Mouse (Mus musculus): ENCODE results near the gene Trh. TPM values are rescaled to one million over a fixed set of nuclear protein-coding genes. Genes with fewer than 3 reads are reported as not detected.

The Trh gene
- total and polyA plus RNA-seq, 3 experiments = not detected

- Histone ChIP-seq H3K4me1 (ENCODE audit: control insufficient read depth in 1 of 2, insufficient read depth in 2 of 2, low read length in 2 of 2) (no peaks in the 10 kb centered on the region), H3K36me3 (ENCODE audit: control insufficient read depth in 1 of 2, insufficient read depth in 2 of 2, low read length in 2 of 2) (no peaks in the 10 kb centered on the region), H3K27ac (ENCODE audit: control insufficient read depth, low read depth, low read length) (no peak overlapping the region), H3K9ac (ENCODE audit: control insufficient read depth, low read depth, low read length, poor library complexity, severe bottlenecking) (no peak overlapping the region), H3K9me3 (replicated peaks; ENCODE audit: insufficient read depth, low read length) (no peaks in the 10 kb centered on the region), H3K79me2 (ENCODE audit: control insufficient read depth, insufficient read depth, low read length, poor library complexity) (no peaks in the 10 kb centered on the region), H3K27me3 (ENCODE audit: control insufficient read depth in 1 of 2, insufficient read depth in 2 of 2, low read length in 2 of 2) (peaks cover 0 to 6% of the 10 kb centered on the region in 2 experiments), H3K4me3 (ENCODE audit: control insufficient read depth in 1 of 2, insufficient read depth in 1 of 2, low read depth in 2 of 2, low read length in 2 of 2) (no peak overlapping the region)
- no peak for TF ChIP-seq MAFK (IDR thresholded peaks at IDR 0.05; ENCODE audit: borderline replicate concordance, low read depth, low read length)
- TF ChIP-seq CHD1 (IDR thresholded peaks at IDR 0.05; ENCODE audit: low read depth, low read length) = no peak
- no peak for TF ChIP-seq MEF2A (IDR thresholded peaks at IDR 0.05; ENCODE audit: extremely low read depth, insufficient replicate concordance, low read depth, low read length, poor library complexity, severe bottlenecking)
- no peak for TF ChIP-seq TBP (IDR thresholded peaks at IDR 0.05; ENCODE audit: low read depth, low read length)
- TF ChIP-seq JUND (IDR thresholded peaks at IDR 0.05; ENCODE audit: low read depth, low read length) = no peak
- no peak for TF ChIP-seq ZKSCAN1 (IDR thresholded peaks at IDR 0.05; ENCODE audit: low read depth, low read length)
- no peak for TF ChIP-seq MAX (IDR thresholded peaks at IDR 0.05; ENCODE audit: low read length)
- no peak for TF ChIP-seq KAT2A (conservative IDR thresholded peaks at IDR 0.05; ENCODE audit: low read depth, low read length)
- no peak for TF ChIP-seq UBTF (IDR thresholded peaks at IDR 0.05; ENCODE audit: borderline replicate concordance, insufficient read depth, low read depth, low read length)
- no peak for TF ChIP-seq SMC3 (IDR thresholded peaks at IDR 0.05; ENCODE audit: low read depth, low read length)
- no peak for TF ChIP-seq TAL1 (IDR thresholded peaks at IDR 0.05; ENCODE audit: low read length)
- no peak for TF ChIP-seq BHLHE40 (IDR thresholded peaks at IDR 0.05; ENCODE audit: borderline replicate concordance, low read depth, low read length)
- no peak for TF ChIP-seq ZC3H11A (IDR thresholded peaks at IDR 0.05; ENCODE audit: low read depth, low read length)
- DNase-seq (ENCODE audit: low read depth, low spot score) = no peak
Observed at GRCm38 (mm10) chr6:92247215-92247919, 2.9 kb upstream of the Trh start.

GRCm38 (mm10) chr6:92246335-92246734 is 1.9 kb upstream of the Trh start:
- no peaks in the 10 kb centered on the region for H3K9me3 ChIP-seq (replicated peaks; ENCODE audit: insufficient read depth, low read length)
- no peak for TF ChIP-seq MXI1 (IDR thresholded peaks at IDR 0.05; ENCODE audit: low read depth, low read length)
- no peak for TF ChIP-seq RAD21 (IDR thresholded peaks at IDR 0.05; ENCODE audit: low read depth, low read length)
- no peak for TF ChIP-seq MEF2A (IDR thresholded peaks at IDR 0.05; ENCODE audit: extremely low read depth, insufficient replicate concordance, low read depth, low read length, poor library complexity, severe bottlenecking)
- no peak for TF ChIP-seq CTCF (IDR thresholded peaks at IDR 0.05 in 2 of 3, conservative IDR thresholded peaks at IDR 0.05 in 1 of 3; ENCODE audit: control insufficient read depth in 1 of 3, insufficient read depth in 1 of 3, low read depth in 2 of 3, low read length in 3 of 3, poor library complexity in 1 of 3, severe bottlenecking in 1 of 3)
- no peak for TF ChIP-seq RCOR1 (IDR thresholded peaks at IDR 0.05; ENCODE audit: low read depth, low read length)
- TF ChIP-seq TCF12 (IDR thresholded peaks at IDR 0.05; ENCODE audit: low read depth, low read length) = no peak
- no peak for TF ChIP-seq GABPA (IDR thresholded peaks at IDR 0.05; ENCODE audit: low read depth, low read length)
- TF ChIP-seq GATA1 (IDR thresholded peaks at IDR 0.05; ENCODE audit: low read depth, low read length) = no peak
- TF ChIP-seq HCFC1 (IDR thresholded peaks at IDR 0.05; ENCODE audit: low read depth, low read length) = no peak
- no peak for TF ChIP-seq KAT2A (conservative IDR thresholded peaks at IDR 0.05; ENCODE audit: low read depth, low read length)
- TF ChIP-seq CHD2 (IDR thresholded peaks at IDR 0.05; ENCODE audit: low read length) = no peak
- no peak for TF ChIP-seq BHLHE40 (IDR thresholded peaks at IDR 0.05; ENCODE audit: borderline replicate concordance, low read depth, low read length)
- TF ChIP-seq SIN3A (IDR thresholded peaks at IDR 0.05; ENCODE audit: low read length) = no peak
- no peak for TF ChIP-seq JUND (IDR thresholded peaks at IDR 0.05; ENCODE audit: low read depth, low read length)
- TF ChIP-seq ZKSCAN1 (IDR thresholded peaks at IDR 0.05; ENCODE audit: low read depth, low read length) = no peak
- no peak for TF ChIP-seq USF1 (IDR thresholded peaks at IDR 0.05; ENCODE audit: low read depth, low read length)
- TF ChIP-seq TAL1 (IDR thresholded peaks at IDR 0.05; ENCODE audit: low read length) = no peak
- TF ChIP-seq POLR2AphosphoS2 (IDR thresholded peaks at IDR 0.05; ENCODE audit: low read length) = no peak
- no peak for TF ChIP-seq E2F4 (IDR thresholded peaks at IDR 0.05; ENCODE audit: borderline replicate concordance, low read depth, low read length)
- peaks cover 0 to 6% of the 10 kb centered on the region in 2 experiments for H3K27me3 ChIP-seq (ENCODE audit: control insufficient read depth in 1 of 2, insufficient read depth in 2 of 2, low read length in 2 of 2)
- H3K9ac ChIP-seq (ENCODE audit: control insufficient read depth, low read depth, low read length, poor library complexity, severe bottlenecking) = no peak overlapping the region
- H3K4me3 ChIP-seq (ENCODE audit: control insufficient read depth in 1 of 2, insufficient read depth in 1 of 2, low read depth in 2 of 2, low read length in 2 of 2) = no peak overlapping the region
- 0 out of 4 replicates have a peak, but pooled peaks cover 0 to 1% of the 10 kb centered on the region in 2 experiments for H3K36me3 ChIP-seq (ENCODE audit: control insufficient read depth in 1 of 2, insufficient read depth in 2 of 2, low read length in 2 of 2)
- DNase-seq (ENCODE audit: low read depth, low spot score) = no peak
- no peaks in the 10 kb centered on the region for H3K79me2 ChIP-seq (ENCODE audit: control insufficient read depth, insufficient read depth, low read length, poor library complexity)
- H3K27ac ChIP-seq (ENCODE audit: control insufficient read depth, low read depth, low read length) = no peak overlapping the region
- no peaks in the 10 kb centered on the region for H3K4me1 ChIP-seq (ENCODE audit: control insufficient read depth in 1 of 2, insufficient read depth in 2 of 2, low read length in 2 of 2)
